Mouse (Mus musculus) limb, embryonic 15.5 days (tissue): Measurements from ENCODE around the gene Kcnb1. TPM values are rescaled to one million over a fixed set of nuclear protein-coding genes. Genes with fewer than 3 reads are reported as not detected.

Experiments used
- ATAC-seq: fragments of 200-750 bp; cut with Nextera tagmentation; 2 replicates; pipeline ENCODE4 v1.8.0; 2017; ENCODE audit warnings: low read depth, moderate TSS enrichment; ENCODE audit not compliant: insufficient number of reproducible peaks, low FRiP score, low TSS enrichment
- H3K27ac ChIP-seq: fragments of 300-500 bp; sonication (generic); 2 replicates; pipeline ENCODE4 v1.5.1; 2015; ENCODE audit warnings: moderate library complexity, mild to moderate bottlenecking, inconsistent platforms
- H3K27me3 ChIP-seq: fragments of 300-500 bp; sonication (generic); 2 replicates; pipeline ENCODE4 v1.6.1; 2015; ENCODE audit warnings: inconsistent platforms
- H3K36me3 ChIP-seq: fragments of 300-500 bp; sonication (generic); 2 replicates; pipeline ENCODE4 v1.6.1; 2015; ENCODE audit warnings: inconsistent platforms
- H3K4me1 ChIP-seq: fragments of 300-500 bp; sonication (generic); 2 replicates; pipeline ENCODE4 v1.6.1; 2015; ENCODE audit warnings: inconsistent platforms
- H3K4me2 ChIP-seq: fragments of 300-500 bp; sonication (generic); 2 replicates; pipeline ENCODE4 v1.6.1; 2015; ENCODE audit warnings: mild to moderate bottlenecking, inconsistent platforms
- H3K4me3 ChIP-seq: fragments of 300-500 bp; sonication (generic); 2 replicates; pipeline ENCODE4 v1.5.1; 2015; ENCODE audit warnings: mild to moderate bottlenecking, inconsistent platforms
- H3K9ac ChIP-seq: fragments of 300-500 bp; sonication (generic); 2 replicates; pipeline ENCODE4 v1.6.1; 2015; ENCODE audit warnings: inconsistent platforms
- H3K9me3 ChIP-seq: fragments of 300-500 bp; sonication (generic); 2 replicates; pipeline ENCODE4 v1.6.1; 2016; ENCODE audit warnings: inconsistent platforms
- WGBS: fragments of 180-500 bp; shearing (Covaris S2); methylation state at CpG from one replicate; pipeline ENCODE4 v1.1.7; 2015; 5-methylcytosine and 5-hydroxymethylcytosine counted together
- polyA plus RNA-seq: library from polyadenylated mRNA; unstranded; fragments of >200 nt; fragmentation: Nextera tagmentation; extraction: Ambion mirVana; gene quantifications from 2 replicates; pipeline ENCODE4 v1.2.1, GENCODE M21; 2015

Gene Kcnb1
- polyA plus RNA-seq, 1 experiment from 2014 or later: 0.73 TPM

DNA sequence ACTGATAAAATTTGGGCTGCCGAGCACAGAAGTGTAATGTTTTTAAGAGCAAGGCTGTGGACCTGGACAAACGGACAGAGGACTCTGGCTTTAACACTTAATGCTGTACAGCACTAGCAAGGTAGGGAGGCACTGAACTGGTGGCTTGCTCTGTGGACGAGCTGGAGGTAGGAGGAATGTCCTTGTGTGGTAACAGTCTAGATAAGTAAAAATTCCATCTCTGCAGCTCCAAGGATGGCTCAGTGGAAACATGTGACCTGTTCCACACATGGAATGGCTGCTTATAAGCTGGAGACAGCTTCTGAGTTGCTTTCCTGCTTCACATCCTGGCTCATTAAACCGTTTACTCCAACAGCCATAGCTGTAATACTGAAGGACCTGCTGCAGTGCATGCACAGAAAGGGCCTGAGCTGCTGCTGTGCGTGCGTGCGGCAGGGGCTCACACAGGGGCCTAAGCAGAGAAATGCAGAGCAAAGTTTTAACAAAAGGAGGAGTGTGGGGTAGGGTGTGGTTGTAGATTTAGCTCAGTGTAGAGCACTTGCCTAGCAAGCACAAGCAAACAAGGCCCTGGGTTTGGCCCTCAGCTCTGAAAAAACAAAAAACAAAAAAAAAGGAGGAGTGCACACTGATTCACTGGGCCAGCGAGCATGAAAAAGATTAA lies 141.1 kb downstream of the Kcnb1 start:
- H3K4me2 ChIP-seq: no peak overlapping the region
- no peaks in the 10 kb centered on the region for H3K9me3 ChIP-seq
- no peaks in the 10 kb centered on the region for H3K27me3 ChIP-seq
- no peak for ATAC-seq
- no peaks in the 10 kb centered on the region for H3K4me1 ChIP-seq
- H3K9ac ChIP-seq: no peak overlapping the region
- no peak overlapping the region for H3K4me3 ChIP-seq
- 85% methylated on average over 8 of the region's 8 CpGs for WGBS
- peaks cover 82% of the 10 kb centered on the region for H3K36me3 ChIP-seq
- no peak overlapping the region for H3K27ac ChIP-seq

DNA sequence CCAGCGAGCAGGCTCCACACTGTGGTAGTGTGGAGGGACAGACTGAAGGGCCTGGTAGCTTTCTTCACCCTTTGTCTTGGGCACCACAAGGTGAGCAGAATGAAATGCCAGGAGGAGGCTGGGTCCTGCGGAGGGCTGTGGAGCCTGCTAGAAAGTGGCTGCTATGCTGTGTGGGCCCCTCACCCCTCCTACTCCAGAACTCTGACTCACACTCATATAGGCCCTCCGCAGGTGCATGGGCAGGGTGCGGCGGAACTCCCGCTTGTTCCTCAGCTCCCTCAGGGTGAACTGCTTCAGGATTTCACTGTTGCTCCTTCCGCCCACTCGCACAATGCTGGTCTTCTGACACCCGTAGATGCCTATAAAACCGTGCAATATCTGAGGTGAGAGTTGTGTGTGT lies 141.7 kb downstream of the Kcnb1 start:
- WGBS: 73% methylated on average over 10 of the region's 10 CpGs
- peaks cover 82% of the 10 kb centered on the region for H3K36me3 ChIP-seq
- H3K4me1 ChIP-seq: no peaks in the 10 kb centered on the region

More for the DNA sequence above, 141.7 kb downstream of the Kcnb1 start:
- Histone ChIP-seq H3K9me3 (no peaks in the 10 kb centered on the region), H3K27ac (no peak overlapping the region), H3K4me3 (no peak overlapping the region), H3K4me2 (no peak overlapping the region), H3K27me3 (no peaks in the 10 kb centered on the region), H3K9ac (no peak overlapping the region)
- no peak for ATAC-seq

Other genes with a start within 250 kb of the Kcnb1 start
- gene Stau1, start 193.9 kb downstream of the Kcnb1 start, polyA plus RNA-seq: 98.2 and 99.9 TPM in 2 replicates
- 43.8 and 45.3 TPM in 2 replicates for gene Ddx27, start 175.0 kb downstream of the Kcnb1 start, polyA plus RNA-seq
- gene Znfx1, start 127.1 kb downstream of the Kcnb1 start, polyA plus RNA-seq: 8.5 and 9.1 TPM in 2 replicates
- gene Ptgis, start 50.4 kb upstream of the Kcnb1 start, polyA plus RNA-seq: 35.7 and 44.6 TPM in 2 replicates
- 11.2 and 14.8 TPM in 2 replicates for gene B4galt5, start 159.0 kb upstream of the Kcnb1 start, polyA plus RNA-seq
- 14.7 and 16.6 TPM in 2 replicates for gene Slc9a8, start 231.6 kb upstream of the Kcnb1 start, polyA plus RNA-seq